Mouse (Mus musculus) neutrophil, adult 5-6 weeks (primary cell): ENCODE results near the gene Gtpbp3. TPM values are rescaled to one million over a fixed set of nuclear protein-coding genes. Genes with fewer than 3 reads are reported as not detected.
A peak's percentile ranks its signal among the peaks of the same experiment; 100 is the strongest.

Source experiments
- ATAC-seq: fragments of 151-379, 151-347 bp; 2 replicates; pipeline ENCODE4 v1.8.0; 2017; ENCODE audit warnings: mild to moderate bottlenecking, moderate TSS enrichment; ENCODE audit not compliant: insufficient number of reproducible peaks, poor library complexity, low FRiP score, severe bottlenecking; ENCODE audit errors: extremely low read depth
- total RNA-seq: library from RNA; stranded (forward); fragments of 200-1000 nt; gene quantifications from 2 replicates; pipeline ENCODE4 v1.2.3, GENCODE M21; 2017

Gene Gtpbp3
- total RNA-seq, 1 experiment from 2014 or later = 19.7 TPM

DNA sequence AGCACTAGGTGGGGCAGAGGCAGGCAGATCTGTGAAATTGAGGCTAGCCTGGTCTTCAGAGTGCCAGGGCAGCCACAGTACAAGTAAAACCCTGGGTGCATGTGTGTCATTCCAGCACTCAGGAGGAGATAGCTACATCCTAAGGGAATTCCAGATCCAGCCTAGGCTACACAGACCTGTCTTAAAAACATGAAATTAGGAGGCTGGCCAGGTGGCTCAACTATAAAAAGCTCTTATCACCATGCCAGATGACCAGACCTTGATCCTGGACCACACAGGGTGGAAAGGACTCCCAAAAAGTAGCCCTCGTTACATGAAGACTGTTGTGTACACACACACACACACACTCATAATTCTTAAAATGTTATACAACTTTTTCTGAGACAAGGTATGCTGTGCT, 19.9 kb upstream of the Gtpbp3 start:
- ATAC-seq = no peak

DNA sequence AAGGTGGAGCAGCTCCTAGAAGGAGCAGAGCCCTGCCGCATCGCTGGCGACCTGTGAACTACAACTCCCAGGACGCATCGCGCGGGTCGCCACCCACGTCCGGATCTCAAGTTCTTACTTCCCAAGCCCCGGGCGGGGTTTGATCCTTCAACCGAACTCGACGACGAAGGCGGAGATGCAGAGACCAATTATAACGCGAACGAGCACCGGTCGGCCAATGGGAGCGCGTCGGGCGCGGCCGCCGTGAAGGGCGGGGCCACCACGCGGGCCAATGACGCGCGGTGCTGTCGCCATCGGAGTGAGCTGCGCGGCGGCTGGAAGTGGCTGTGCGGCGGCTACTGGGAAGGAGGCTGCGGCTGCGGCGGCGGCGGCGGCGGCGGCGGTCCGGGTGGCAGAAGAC, 19.0 kb upstream of the Gtpbp3 start, which contains the start of gene Dda1:
Dda1 (plus strand) TSS at position 284 of the 400 bp plus-strand sequence.
- ATAC-seq = peak; percentile 79

DNA sequence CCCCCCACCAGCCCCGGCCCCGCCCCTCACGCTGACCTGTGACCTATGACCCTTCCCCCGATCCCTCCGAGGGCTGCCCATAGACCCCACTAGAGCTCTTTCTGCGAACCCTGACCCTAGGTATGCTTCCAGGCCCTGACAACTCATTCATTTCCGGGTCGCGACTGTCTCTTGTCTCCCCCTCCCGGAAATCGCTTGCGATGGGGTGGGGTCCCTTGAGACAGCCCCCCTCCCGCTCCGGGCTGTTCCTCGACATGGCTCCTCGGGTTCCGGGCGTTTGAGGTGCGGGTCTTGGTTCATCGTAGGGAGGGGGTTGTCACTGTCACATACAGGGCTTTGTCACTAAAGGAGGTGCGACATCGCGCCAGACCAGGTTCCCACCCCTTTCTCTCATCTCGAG, 18.5 kb upstream of the Gtpbp3 start:
- no peak for ATAC-seq

DNA sequence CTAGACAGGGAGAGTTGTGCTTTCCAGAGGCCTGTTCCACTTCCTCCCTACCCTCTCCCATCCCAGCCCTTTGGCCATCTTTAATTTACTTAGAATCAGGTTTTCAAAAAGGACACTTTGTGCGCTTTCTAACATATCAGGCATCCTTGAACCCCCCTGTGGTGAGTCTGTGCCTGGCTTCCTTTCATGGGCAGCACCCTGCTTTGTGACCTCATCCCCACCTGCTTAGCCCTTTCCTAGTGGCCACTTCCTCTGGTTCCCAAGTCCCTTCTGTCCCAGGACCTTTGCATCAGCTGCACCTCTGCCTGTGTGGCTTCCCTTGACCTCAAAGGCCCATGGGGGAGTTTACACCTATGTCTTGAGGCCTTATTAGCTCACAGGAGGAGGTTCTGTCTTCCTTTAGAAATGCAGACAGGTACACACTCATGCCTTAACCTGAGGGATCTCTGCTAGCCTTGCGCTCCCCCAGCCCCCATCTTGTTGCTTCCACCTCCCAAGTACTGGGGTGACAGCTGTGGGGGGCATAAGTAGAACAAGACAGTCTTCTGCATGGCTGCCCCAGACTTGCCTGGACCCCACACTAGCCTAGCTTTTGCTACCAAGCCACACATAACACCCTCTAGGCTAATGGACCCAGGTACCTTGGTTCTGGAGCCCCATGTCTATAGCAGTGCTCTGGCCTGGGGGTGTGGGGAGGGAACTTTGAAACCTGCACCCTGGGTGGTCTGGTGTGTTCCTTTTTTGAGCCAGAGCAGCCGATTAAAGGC, 17.6 kb upstream of the Gtpbp3 start:
- no peak for ATAC-seq

DNA sequence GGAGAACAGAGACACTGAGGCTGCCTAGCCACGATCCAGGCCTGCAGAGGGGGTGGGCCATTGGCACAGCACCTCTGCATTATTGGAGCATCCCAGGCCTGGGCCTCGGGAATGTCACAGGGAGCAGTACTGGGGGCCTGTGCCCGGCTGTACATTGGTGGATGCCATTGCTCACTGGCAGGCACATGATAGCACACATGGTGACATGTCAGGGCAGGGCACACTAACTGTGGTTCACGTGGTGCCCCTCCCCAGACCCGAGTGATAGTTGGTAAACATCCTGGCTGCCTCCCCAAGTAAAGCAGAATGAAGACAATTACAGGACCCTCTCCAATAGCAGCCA, 17.0 kb upstream of the Gtpbp3 start:
- ATAC-seq = no peak

DNA sequence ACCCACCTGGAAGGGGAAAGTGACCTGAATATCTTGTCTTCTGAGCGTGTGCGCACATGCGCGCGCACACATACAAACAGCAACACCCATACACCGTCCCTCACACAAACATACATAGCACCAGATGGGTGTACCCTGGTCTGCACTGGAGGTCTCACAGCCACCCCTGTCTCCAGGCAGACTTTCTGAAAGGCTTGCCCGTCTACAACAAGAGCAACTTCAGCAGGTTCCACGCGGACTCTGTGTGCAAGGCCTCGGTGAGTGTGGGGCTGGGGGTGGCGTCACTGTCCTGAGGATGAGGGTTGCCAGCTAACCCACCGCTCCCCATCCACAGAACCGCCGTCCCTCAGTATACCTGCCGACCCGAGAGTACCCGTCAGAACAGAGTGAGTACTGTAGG, 16.0 kb upstream of the Gtpbp3 start:
- ATAC-seq = no peak

DNA sequence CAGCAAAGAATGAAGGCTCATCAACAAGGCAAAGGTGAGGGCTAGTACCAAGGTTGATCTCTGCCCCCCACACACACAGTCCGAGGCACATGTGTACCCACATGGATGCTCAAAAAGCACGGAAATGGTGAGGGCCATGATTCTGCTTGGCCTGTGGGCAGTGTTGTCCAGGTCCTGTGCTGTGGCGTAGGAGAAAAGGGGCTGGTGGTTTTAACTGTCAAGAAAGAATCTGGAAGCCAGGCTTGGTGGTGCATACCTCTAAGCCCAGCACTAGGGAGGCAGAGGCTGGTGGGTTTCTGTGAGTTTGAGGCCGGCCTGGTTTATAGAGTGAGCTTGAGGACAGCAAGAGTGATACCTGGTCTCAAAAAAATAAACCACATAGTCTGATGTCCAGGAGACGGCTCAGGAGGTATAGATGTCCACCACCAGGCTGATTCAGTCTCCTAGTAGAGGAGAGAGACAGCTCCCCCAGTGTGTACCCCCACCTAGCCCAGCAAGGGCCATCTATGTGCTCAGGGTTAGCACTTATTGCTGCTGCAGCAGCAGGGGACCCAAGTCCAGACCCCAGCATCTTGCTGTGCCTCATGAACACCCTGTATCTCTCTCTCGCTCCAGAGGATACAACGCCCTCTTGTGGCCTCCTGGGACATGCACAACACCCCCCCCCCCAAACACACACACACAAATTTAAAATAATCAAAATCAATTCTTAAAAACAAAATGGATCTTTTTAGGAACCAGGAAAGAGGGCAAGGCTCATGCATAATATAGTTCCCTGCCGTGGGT, 15.1 kb upstream of the Gtpbp3 start:
- ATAC-seq = no peak

DNA sequence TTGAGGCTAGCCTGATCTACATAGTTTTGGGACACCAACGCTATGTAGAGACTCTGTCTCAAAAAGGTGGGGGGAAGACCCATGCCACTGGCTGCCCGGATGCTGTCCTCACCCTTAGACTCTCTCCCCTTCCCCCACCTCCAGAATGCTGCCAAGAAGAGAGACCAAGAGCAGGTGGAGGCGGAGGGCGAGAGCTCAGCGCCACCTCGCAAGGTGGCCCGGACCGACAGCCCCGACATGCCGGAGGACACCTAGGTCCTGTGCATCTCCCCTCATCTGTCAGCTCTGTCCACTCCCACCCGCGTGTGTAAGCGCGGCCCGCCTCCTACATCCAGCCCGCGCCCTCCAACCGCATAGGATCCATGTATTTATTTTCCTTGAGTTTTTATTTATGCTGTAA, 13.6 kb upstream of the Gtpbp3 start:
- ATAC-seq = no peak

DNA sequence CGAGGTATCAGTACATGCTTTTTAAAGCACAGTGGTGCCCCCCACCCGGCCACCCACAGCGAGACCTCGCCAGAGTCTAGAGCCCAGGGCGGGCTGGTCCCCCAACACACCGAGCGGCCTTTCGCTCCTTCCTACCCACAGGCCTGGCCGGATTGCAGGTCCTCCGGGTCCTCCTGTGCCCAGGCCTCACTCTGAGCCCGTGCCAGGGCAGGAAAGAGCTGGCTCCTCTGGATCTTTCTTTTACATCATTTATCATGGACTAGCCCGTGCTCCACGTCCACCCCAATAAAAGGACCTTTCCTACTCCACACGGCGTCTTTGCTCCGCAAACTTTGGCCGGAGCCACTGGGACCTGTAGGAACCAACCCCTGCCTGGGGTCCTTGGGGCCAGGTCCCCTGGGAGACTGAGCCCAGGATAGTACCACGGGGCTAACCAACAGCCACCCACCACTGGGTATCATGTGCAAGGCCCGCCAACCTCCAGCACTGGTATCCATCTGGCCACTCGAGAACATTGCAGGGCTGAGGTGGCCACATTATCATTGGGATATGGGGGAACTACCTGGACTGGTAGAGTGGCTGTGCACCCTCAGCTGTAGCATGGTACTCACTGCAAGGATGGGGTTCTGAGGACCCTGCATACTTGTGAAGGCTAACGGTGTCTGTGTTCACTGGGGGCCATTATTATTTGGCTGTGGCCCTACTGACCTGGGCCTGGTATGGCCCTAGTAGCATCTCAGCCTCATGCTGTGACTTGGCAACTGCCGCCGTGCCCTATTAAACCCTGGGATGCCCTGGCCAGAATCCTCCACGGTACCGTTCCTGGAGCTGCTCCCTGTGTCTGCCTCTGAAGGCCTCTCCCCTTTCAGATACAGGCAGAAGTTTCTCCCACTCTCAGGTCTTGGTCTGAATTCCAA, 12.9 kb upstream of the Gtpbp3 start:
- ATAC-seq = no peak

DNA sequence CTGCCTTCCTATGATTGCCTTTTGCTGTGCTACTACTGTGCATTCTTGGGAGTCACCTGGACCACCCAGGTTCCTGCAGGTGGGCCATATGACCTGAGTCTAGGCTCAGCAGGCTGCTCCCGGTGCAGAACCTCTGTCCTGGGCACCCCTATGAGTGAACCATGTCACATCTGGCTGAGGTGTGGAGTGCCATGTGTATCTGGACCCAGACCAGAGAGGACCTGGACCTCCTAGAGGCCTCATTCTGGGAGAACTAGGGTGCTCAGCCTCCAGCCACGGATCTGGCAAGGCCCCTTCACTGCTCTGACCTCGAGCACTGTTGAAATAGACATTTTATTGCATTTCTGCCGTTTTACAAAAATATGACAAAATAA, 12.2 kb upstream of the Gtpbp3 start:
- ATAC-seq = no peak

DNA sequence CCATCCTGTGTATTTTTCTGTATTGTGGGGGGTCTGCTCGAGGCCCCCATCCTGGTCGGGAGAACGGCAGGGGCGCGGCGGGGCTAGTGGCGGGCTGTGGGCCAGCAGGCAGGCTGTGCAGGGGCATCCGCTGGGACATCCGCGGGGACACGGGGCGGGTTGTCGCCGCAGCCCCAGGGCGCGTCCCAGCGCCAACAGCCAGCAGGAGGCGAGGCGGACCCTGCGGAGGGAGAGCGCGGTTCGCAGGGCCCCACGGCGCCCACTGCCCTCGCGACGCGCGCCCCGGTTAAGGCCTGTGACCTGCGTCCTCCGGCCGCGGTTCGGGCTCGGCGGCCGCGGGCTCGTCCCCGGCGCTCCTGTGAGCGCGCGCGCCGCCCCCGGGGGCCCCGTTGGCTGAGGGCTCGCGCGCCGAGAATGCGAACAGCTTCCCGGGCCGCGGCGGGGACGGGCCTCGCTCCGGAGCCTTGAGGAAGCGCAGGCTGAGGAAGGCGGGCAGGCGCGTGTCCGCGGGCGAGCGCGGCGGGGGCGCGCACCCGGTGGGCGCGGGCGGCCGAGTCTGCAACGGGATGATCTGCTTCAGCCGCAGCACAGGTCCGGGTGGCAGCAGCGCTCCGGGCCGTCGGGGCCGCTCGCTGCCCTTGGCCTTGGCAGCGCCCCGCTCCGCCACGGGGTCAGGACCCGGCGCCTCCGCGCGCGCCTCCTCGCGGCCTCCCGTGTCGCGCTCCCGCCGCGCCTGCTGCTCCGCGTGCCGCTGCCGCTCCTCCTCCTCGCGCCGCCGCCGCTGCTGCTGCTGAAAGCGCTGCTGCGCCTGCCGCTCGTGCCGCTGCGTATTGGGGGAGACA, 11.6 kb upstream of the Gtpbp3 start:
- ATAC-seq = no peak

DNA sequence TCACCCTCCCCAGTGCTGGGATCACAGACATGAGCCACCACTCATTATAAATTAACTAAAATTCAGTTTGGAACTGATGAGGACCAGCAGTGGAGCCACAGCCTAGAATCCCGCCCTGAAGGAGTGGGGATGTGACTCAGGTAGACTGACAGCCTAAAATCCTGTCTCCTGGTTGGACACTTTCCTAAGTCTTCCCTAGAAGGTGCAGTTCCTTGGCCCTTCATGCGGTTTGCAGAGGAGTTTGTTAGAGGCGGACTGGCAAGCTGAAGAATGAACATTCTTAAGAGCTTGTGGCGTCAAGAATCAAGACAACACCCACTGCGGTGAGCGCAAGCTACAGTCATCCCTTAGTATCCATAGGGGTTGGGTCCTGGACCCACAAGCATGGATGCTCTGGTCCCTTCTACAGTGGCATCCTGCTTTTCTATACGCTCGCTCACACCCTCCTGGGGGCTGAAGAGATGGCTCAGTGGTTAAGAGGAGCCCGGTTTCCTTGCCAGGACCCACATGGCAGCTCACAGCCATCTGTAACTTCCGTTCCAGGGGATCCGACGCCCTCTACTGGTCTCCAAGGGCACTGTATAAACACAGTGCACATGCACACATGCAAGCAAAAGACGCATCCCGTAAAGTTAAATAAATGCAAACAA, 10.6 kb upstream of the Gtpbp3 start:
- no peak for ATAC-seq

DNA sequence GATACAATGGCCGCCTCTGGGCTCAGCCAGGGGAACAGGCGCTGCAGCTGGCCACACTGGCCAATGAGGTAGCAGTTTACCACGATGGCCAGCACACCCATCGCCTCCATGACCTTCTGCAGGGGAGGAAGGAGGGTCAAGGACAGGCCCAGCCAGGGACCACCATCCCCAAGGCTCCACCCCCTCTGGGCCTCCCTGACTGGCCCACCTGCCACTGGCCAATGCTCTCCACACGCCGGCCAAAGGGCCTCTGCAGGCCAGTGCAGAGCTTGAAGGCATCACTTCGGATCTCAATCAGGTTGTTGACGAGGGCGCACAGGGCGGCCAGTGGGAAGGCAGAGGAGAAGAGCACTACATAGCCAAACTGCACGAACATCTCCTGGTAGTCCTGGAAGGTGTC, 9.0 kb upstream of the Gtpbp3 start:
- ATAC-seq = no peak

DNA sequence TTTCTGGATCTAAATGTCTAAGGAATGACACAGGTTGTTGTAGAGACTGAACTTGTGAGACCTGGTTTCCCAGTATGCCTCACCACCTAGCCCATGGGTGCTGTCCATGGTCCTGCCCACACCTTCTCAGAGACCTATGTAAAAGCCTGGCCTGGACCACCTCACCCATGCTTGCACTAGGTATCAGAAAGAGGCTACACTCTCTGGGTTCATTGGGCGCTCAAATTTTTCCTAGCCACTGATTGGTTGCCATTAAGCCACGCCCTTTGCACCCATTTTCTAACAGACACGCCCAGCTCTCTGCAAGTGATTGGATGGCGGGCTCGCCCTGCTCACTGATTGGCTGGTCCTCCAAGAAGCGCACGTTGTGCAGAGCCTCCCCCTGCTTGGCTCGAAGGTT, 4.0 kb upstream of the Gtpbp3 start:
- ATAC-seq = no peak

DNA sequence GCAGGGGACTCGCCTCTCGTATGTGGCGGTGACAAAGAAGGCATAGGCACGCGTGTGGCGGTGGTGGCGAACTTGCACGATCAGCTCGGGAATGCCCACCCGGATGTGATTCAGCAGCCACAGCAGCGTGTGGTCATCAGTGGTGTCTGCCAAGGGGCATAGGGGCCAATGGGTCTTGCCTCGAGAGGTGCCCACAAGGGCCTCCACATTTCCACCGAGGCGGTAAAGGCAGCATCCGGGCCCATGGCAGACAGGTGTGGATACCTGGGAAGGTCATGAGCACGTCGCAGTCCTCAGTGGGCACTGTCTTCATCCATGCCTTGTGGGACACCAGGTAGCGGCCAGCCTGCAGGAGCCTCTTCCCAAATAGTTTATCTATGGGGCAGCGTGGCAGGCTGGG, 3.2 kb upstream of the Gtpbp3 start:
- ATAC-seq = no peak

DNA sequence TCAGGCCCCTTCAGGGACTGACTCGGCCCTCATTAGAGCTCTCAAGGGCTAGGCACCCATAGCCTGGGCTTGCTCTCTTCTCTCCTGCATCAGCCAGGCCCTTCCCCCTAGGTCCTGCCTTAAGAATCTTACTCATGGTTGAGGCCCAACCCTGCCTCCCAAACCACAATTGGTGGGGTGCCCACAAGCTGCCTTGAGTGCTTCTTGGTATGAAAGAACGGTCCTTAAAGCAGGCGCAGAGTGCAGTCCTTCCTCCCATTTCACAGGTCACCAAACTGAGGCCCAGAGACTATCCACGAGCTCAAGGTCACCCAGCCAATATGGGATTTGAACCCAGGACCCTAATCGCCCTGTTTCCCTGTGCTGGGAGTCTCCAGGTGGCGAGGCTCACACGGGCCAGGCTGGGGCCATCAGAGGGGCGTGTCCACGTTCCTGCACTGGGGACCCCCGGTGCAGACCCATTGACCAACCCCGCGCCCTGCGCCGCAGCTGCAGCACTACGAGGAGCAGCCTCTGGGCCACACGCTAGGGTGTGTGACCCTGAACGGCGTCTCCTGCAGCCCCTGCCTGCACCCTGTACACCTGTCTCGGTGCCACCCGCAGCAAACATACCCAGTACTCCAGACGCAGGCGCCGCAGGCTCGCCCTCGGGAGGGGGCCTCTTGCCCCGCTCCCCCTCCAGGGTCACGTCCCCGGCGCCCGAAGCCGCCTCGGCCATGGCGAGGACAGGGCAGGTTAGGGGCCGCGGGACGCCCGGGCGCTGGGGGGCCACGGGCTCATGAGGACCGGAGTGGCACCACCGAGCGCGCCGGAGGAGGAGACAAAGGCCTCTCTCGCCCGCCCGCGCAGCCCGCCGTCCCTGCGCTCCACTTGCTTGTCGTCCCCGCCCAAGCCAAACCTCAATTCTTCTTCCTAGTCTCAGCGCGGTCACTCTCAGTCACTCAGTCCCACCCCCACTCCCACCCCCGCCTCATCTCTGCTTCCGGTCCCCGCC, 2.5 kb upstream of the Gtpbp3 start, which contains the start of gene Ano8:
Ano8 (minus strand) TSS at position 822 of the 994 bp plus-strand sequence.
- peak; percentile 44; the same call in 1 of the 2 replicates for ATAC-seq

DNA sequence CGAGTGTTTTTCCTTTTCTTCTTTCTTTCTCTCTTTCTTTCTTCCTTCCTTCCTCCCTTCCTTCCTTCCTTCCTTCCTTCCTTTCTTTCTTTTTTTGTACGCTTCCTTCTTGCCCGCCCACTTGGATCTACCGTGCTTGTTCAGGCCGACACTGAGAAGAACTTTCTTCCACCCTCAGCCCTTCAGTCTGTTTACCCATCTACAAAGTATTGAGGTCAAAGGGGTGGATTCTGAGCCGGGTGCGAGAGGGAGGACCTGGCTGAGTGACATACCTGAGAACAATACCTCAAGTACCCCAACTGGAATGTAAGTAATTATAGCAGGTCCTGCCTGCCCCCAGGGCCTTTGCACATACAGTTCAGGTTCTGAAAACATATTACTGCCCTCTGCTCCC, 1.8 kb upstream of the Gtpbp3 start:
- ATAC-seq = no peak
